Mouse (Mus musculus) forelimb bud, embryonic 11.5 days (tissue): ENCODE results near the gene Bola3.

ENCODE experiments used
- DNase-seq: peaks from one replicate; pipeline ENCODE4 v3.0.0-alpha.2; 2012; ENCODE audit warnings: low read depth, low spot score

Bola3 gene

DNA sequence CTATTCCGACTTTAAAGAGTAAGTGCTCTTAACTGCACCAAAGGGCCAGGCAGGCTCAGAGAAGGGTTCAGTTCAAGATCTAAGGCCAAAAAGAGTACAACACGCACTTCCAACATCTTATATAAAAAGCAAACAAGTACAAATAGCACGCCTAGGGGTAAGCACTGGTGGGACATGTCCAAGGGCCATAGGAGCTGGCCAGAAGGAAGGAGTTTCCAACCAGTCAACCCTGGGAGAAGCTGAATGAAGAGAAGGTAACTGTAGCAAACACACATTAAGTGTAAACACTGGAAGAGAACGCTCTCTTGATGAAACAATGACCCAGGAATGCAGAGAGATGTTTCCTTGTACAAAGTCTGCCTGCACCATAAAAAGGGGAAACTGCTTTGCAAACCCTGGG, 45.2 kb downstream of the Bola3 start:
- DNase-seq: no peak

DNA sequence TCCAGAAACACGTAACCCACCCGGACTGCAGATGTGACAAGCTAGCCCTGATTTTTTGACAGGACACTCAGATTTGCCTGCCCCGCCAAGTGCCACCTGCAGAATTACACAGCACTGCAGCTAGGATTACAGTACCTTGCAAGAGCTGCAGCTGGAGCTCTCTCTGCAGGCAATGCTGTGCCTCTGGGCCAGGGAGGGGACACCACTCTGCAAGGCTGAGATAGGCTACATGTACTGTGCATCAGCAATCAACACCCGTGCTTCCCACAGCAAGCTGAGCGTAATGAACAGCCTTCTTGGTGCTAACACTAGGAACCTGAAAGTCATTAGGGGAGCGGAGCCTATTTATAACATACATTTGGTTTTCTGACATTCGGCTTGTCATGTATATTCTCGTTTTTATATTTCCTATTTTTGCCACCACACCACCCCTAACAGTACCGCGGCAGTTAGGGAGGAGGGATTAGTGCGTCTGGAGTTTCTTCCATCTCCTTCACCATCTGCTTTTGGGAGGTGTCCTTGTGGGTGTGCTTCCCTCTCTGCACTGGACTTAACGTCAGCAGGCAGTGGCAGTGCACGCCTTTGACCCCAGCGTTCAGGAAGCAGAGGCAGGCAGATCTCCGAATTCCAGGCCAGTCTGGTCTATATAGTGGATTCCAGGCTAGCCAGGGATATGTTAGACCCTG, 46.7 kb downstream of the Bola3 start:
- no peak for DNase-seq

DNA sequence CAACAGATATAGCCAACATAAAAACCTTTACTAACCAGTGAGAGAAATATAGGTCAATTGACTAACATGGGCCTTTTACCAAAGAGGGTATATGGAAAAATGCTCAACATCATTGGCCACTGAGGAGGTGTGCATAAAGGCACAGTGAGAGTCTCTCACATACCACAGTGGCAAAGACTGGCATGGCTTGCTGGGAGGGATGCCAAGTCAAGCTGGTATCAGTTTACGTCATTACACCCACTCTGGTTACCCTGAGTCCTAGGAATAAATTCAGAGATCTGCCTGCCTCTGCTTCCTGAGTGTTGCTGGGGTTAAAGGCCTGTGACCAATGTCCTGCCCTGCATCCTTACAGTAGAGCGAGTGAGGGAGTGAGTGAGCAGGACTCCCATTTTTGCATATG, 47.8 kb downstream of the Bola3 start:
- no peak for DNase-seq

DNA sequence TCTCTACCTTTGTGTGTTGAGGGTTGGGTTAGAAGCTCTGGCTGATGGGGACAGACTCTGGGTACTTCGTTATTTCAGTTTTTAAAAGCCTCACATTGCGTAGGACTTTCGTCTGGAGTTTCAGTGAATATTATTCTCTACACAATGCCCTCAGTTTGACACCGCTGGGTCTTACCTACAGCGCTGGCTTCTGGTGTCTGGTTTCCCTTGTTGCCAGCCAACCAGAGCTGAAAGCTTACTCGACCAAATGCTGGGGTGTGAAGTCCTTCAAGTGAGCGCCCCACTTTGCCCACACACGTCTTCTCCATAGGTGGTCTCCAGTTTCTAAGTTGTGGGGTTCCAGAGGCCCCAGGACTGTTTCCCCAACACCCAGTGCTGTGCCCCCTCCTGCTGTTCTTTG, 48.8 kb downstream of the Bola3 start:
- DNase-seq: no peak

DNA sequence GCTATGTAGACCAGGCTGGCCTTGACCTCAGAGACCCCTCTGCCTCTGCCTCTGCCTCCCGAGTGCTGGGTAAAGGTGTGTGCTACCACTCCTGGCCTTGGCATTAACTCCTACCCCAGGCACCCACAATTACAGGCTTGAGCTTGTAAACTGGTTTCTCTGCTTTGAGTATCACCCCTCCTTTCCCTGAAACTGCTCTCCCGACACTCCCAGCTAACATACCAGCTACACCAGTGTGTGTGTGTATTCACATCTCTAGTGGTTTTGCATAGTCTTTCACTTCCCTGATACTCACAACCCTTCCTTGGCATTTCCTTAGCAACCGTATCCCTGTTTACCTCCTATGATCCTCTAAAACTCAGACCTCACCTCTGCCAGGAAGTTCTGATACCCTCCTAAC, 50.8 kb downstream of the Bola3 start:
- no peak for DNase-seq

DNA sequence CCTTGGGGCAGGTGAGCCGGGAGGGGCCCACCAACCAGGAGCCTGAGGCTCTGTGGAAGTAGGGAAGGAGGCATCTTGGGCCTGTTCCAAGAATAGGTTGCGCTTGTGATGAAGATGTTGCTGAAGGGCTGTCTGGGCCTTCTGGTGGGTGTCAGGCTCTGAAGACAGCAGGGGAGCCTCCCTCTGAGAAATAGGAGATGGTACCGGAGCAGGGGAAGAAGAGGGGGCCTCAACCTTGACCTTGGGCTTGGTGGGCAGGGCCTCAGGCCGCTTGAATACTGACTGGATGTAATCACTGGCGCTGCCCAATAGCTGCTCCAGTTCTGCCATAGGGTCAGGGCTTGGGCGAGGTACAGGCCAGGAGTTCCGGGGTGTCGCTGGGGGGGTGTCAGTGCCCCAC, 54.5 kb downstream of the Bola3 start:
- no peak for DNase-seq

DNA sequence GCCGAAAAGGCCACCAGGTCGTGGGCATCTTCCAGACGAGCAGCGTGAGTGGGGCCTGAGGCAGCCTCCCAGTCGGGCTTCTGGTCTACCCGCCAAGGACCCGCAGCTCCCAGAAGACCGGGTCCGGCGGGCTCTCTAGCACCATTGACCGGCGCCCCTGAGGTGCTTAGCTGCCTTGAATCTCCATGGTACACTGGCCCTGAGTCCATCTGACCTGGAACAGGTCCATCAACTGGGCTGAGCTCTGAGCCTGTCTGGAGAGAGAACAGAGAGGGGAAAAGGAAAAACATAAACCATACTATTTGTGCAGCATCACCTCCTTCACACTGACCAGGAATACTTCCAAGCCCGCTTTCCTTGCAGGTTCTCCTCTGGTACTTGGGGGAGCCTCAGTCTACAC, 55.6 kb downstream of the Bola3 start:
- no peak for DNase-seq

DNA sequence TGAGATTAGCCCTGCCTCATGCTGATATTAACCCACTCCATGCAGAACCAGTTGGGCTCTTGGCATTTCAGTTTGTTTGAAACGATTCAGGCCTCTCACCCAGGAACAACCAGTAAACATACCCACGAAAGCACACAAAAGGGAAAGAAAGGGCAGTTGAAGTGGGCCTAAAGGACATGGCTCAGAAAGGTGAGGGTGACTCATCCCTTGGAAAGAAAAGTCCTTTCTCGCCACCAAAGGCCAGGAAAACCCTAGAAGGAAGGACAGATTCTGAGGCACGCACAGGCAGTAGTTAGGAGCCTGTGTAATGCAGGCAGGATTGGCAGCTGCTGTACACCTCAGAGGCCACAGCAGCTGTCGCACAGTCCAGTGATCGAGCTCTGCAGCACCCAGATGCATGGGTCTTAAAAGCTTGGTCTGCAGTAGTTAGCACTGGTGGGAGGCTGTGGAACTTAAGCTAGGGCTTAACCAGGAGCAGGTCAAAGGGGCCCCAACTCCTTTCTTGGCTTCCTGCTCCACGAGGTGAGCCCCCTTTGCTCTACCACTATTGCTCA, 56.6 kb downstream of the Bola3 start:
- DNase-seq: no peak

DNA sequence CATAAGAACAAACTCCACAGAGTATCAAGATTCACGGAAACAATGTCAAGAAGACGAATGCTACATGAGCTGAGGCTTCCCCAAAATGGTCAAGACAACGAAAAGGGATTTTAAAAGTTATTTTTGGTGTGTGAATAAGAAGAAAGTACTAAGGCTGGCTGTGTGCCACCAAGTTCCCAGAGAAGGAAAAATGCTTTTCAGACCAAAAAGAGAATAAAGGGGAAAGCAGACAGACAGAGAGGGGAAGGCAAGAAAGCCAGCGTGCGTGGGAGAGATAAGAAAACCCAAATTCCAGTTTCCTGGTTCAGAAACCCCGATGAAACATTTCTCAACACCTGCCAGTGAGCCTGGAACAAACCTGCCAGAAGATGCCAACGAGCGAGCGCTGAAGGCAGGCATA, 59.6 kb downstream of the Bola3 start:
- no peak for DNase-seq
